Mouse (Mus musculus): Measurements from ENCODE around the gene Rad51d. TPM values are rescaled to one million over a fixed set of nuclear protein-coding genes. Genes with fewer than 3 reads are reported as not detected.
A peak's percentile ranks its signal among the peaks of the same experiment; 100 is the strongest.

The Rad51d gene
- polyA plus RNA-seq, 1 experiment: 13.4 TPM

- H3K79me2 ChIP-seq (ENCODE audit: control insufficient read depth, insufficient read depth): no peaks in the 10 kb centered on the region
- H3K79me3 ChIP-seq (ENCODE audit: low read depth): no peaks in the 10 kb centered on the region
- no peaks in the 10 kb centered on the region for H3K27me3 ChIP-seq (ENCODE audit: control insufficient read depth, insufficient read depth, insufficient read length)
- H3ac ChIP-seq (ENCODE audit: control insufficient read depth, insufficient read length, low read depth): no peak overlapping the region
- TF ChIP-seq FOSL1 (IDR thresholded peaks at IDR 0.05; ENCODE audit: insufficient read depth, low read length, poor library complexity, severe bottlenecking): no peak
- no peak for TF ChIP-seq MYOD1 (IDR thresholded peaks at IDR 0.05; ENCODE audit: control insufficient read depth, insufficient read length, low read depth)
- TF ChIP-seq MAX (IDR thresholded peaks at IDR 0.05): no peak
- no peak for TF ChIP-seq MYOG (IDR thresholded peaks at IDR 0.05; ENCODE audit: control insufficient read depth, extremely low read depth, insufficient read length)
- TF ChIP-seq CEBPB (IDR thresholded peaks at IDR 0.05; ENCODE audit: low read depth): no peak
- TF ChIP-seq CTCF (IDR thresholded peaks at IDR 0.05; ENCODE audit: control insufficient read depth, insufficient read depth, insufficient read length): no peak
- TF ChIP-seq USF1 (IDR thresholded peaks at IDR 0.05; ENCODE audit: low read depth): no peak
- H3K4me3 ChIP-seq (ENCODE audit: insufficient read depth, poor library complexity, severe bottlenecking): no peak overlapping the region
- H3K36me3 ChIP-seq (ENCODE audit: control insufficient read depth, insufficient read depth): no peaks in the 10 kb centered on the region
Measured at GRCm38 (mm10) chr11:82874924-82875323, 15.5 kb downstream of the Rad51d start.

- no peaks in the 10 kb centered on the region for H3K79me3 ChIP-seq (ENCODE audit: low read depth)
- H3K4me3 ChIP-seq (ENCODE audit: insufficient read depth, poor library complexity, severe bottlenecking): peak within 1 kb of the TSS; percentile 59
- peak within 1 kb of the TSS; percentile 77 for H3ac ChIP-seq (ENCODE audit: control insufficient read depth, insufficient read length, low read depth)
- no peaks in the 10 kb centered on the region for H3K36me3 ChIP-seq (ENCODE audit: control insufficient read depth, insufficient read depth)
- H3K79me2 ChIP-seq (ENCODE audit: control insufficient read depth, insufficient read depth): no peaks in the 10 kb centered on the region
- no peaks in the 10 kb centered on the region for H3K27me3 ChIP-seq (ENCODE audit: control insufficient read depth, insufficient read depth, insufficient read length)
- no peak for TF ChIP-seq USF1 (IDR thresholded peaks at IDR 0.05; ENCODE audit: low read depth)
- TF ChIP-seq CTCF (IDR thresholded peaks at IDR 0.05; ENCODE audit: control insufficient read depth, insufficient read depth, insufficient read length): peak; percentile 77
Measured at GRCm38 (mm10) chr11:82871031-82871446, 19.4 kb downstream of the Rad51d start, which contains the start of gene Rffl. Gene Rffl (minus strand): TSS chr11:82871210.

GRCm38 (mm10) chr11:82870173-82871030 lies 20.0 kb downstream of the Rad51d start:
- TF ChIP-seq USF1 (IDR thresholded peaks at IDR 0.05; ENCODE audit: low read depth) (no peak), CEBPB (IDR thresholded peaks at IDR 0.05; ENCODE audit: low read depth) (no peak), MYOD1 (IDR thresholded peaks at IDR 0.05; ENCODE audit: control insufficient read depth, insufficient read length, low read depth) (no peak), CTCF (IDR thresholded peaks at IDR 0.05; ENCODE audit: control insufficient read depth, insufficient read depth, insufficient read length) (no peak), FOSL1 (IDR thresholded peaks at IDR 0.05; ENCODE audit: insufficient read depth, low read length, poor library complexity, severe bottlenecking) (no peak), MYOG (IDR thresholded peaks at IDR 0.05; ENCODE audit: control insufficient read depth, extremely low read depth, insufficient read length) (no peak), MAX (IDR thresholded peaks at IDR 0.05) (no peak)
- H3K36me3 ChIP-seq (ENCODE audit: control insufficient read depth, insufficient read depth): no peaks in the 10 kb centered on the region
- H3K79me3 ChIP-seq (ENCODE audit: low read depth): no peaks in the 10 kb centered on the region
- H3ac ChIP-seq (ENCODE audit: control insufficient read depth, insufficient read length, low read depth): peak overlapping the region; percentile 77
- H3K27me3 ChIP-seq (ENCODE audit: control insufficient read depth, insufficient read depth, insufficient read length): no peaks in the 10 kb centered on the region
- H3K4me3 ChIP-seq (ENCODE audit: insufficient read depth, poor library complexity, severe bottlenecking): peak overlapping the region; percentile 59
- H3K79me2 ChIP-seq (ENCODE audit: control insufficient read depth, insufficient read depth): no peaks in the 10 kb centered on the region

GRCm38 (mm10) chr11:82869506-82870172 lies 20.8 kb downstream of the Rad51d start:
- Histone ChIP-seq H3K27me3 (ENCODE audit: control insufficient read depth, insufficient read depth, insufficient read length) (no peaks in the 10 kb centered on the region), H3K4me3 (ENCODE audit: insufficient read depth, poor library complexity, severe bottlenecking) (no peak overlapping the region), H3ac (ENCODE audit: control insufficient read depth, insufficient read length, low read depth) (no peak overlapping the region), H3K79me2 (ENCODE audit: control insufficient read depth, insufficient read depth) (no peaks in the 10 kb centered on the region), H3K36me3 (ENCODE audit: control insufficient read depth, insufficient read depth) (no peaks in the 10 kb centered on the region), H3K79me3 (ENCODE audit: low read depth) (no peaks in the 10 kb centered on the region)
- TF ChIP-seq USF1 (IDR thresholded peaks at IDR 0.05; ENCODE audit: low read depth): no peak
- no peak for TF ChIP-seq FOSL1 (IDR thresholded peaks at IDR 0.05; ENCODE audit: insufficient read depth, low read length, poor library complexity, severe bottlenecking)
- no peak for TF ChIP-seq MYOD1 (IDR thresholded peaks at IDR 0.05; ENCODE audit: control insufficient read depth, insufficient read length, low read depth)
- TF ChIP-seq MAX (IDR thresholded peaks at IDR 0.05): no peak
- no peak for TF ChIP-seq MYOG (IDR thresholded peaks at IDR 0.05; ENCODE audit: control insufficient read depth, extremely low read depth, insufficient read length)
- TF ChIP-seq CTCF (IDR thresholded peaks at IDR 0.05; ENCODE audit: control insufficient read depth, insufficient read depth, insufficient read length): no peak
- no peak for TF ChIP-seq CEBPB (IDR thresholded peaks at IDR 0.05; ENCODE audit: low read depth)

GRCm38 (mm10) chr11:82867956-82868355 lies 22.5 kb downstream of the Rad51d start:
- no peaks in the 10 kb centered on the region for H3K27me3 ChIP-seq (ENCODE audit: control insufficient read depth, insufficient read depth, insufficient read length)
- no peak overlapping the region for H3ac ChIP-seq (ENCODE audit: control insufficient read depth, insufficient read length, low read depth)
- no peaks in the 10 kb centered on the region for H3K79me2 ChIP-seq (ENCODE audit: control insufficient read depth, insufficient read depth)
- TF ChIP-seq CEBPB (IDR thresholded peaks at IDR 0.05; ENCODE audit: low read depth) (no peak), USF1 (IDR thresholded peaks at IDR 0.05; ENCODE audit: low read depth) (no peak), MAX (IDR thresholded peaks at IDR 0.05) (no peak), FOSL1 (IDR thresholded peaks at IDR 0.05; ENCODE audit: insufficient read depth, low read length, poor library complexity, severe bottlenecking) (no peak), MYOD1 (IDR thresholded peaks at IDR 0.05; ENCODE audit: control insufficient read depth, insufficient read length, low read depth) (no peak), CTCF (IDR thresholded peaks at IDR 0.05; ENCODE audit: control insufficient read depth, insufficient read depth, insufficient read length) (no peak), MYOG (IDR thresholded peaks at IDR 0.05; ENCODE audit: control insufficient read depth, extremely low read depth, insufficient read length) (no peak)
- no peaks in the 10 kb centered on the region for H3K36me3 ChIP-seq (ENCODE audit: control insufficient read depth, insufficient read depth)
- no peak overlapping the region for H3K4me3 ChIP-seq (ENCODE audit: insufficient read depth, poor library complexity, severe bottlenecking)
- H3K79me3 ChIP-seq (ENCODE audit: low read depth): no peaks in the 10 kb centered on the region

All from C2C12 (cell line).